Mouse (Mus musculus) ovary, postnatal 36 days (tissue): ENCODE measurements around the gene Orai3.
"Not testable (repeated sequence)": the region's sequence is repeated elsewhere in the genome, so short reads cannot be mapped to it uniquely, and the experiment has no call there.

Experiments used
- DNase-seq: peaks from one replicate; pipeline ENCODE4 v3.0.0; 2022; ENCODE audit warnings: low spot score, mixed read lengths

Orai3 gene

DNA sequence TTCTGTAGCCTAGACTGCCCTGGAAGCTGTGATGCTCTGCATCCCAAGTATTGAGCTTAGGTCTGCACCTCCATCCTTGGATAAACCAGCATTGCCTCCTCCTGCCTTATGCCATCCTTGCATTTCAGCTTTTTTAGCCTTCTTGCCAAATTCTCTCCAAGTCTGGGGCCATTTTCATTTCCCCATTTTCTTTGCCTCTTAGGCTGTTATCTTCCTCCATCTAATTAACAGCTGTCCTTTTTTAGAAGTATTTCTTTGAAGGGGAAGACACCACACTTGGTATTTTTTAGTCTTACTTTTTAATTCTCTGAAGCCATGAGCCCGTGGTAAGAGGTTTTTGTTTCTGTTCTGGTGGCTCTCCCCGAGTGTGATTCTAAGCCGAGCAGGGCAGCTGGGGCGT is 6.0 kb upstream of the Orai3 start:
- no peak for DNase-seq

DNA sequence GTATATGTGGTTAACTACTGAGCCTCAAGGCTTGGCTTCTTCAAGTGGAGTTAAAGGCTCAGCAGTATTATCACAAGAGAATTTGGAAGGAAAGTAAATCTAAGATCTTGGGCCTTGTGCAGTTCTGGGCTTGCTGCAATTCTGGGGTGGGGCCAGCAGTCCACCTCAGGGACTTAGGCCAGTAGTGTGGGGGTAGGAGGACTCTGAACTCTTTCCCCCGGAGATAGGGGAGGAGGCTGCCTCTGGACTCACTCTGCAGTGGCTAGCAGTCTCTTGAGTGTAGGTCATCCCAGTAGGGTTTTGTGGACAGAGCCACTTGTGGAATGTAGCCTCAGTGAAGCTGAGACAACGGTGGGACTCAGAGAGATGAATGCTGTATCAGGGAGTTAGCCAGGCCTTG is 3.9 kb upstream of the Orai3 start:
- DNase-seq, result no peak

DNA sequence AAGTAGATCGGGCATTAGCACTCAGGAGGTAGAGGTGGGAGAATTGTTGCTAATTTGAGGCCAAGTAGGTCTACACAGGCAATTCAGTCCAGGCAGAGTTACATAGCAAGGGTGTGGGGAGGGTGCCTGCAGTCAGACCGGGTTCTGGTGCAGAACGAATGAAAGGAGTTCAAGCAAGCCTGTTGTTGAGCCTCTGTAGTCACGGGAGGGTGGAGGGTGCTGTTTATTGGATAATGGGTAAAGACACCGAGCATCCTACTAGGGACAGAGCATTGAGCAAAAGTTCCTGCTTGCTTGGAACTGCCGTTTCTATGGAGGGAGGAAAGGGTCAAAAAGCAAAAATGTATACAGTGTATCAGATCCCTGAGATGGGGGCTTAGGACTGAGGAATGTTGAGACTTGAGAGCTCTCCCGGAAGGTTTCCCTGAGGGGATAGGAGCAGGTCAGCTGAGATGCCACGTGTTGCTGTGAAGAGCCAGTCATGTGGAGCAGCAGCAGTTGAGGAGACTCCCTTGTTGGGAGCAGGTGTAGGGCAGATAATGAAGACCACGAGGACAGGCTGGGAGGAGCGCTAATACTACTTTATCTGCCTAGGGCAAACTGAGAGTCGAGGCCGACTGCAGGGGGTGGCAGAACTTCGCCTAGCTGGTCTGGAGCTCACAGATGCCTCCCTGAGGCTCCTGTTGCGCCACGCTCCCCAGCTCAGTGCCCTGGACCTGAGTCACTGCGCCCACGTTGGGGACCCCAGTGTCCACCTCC is 2.6 kb upstream of the Orai3 start:
- no peak for DNase-seq

DNA sequence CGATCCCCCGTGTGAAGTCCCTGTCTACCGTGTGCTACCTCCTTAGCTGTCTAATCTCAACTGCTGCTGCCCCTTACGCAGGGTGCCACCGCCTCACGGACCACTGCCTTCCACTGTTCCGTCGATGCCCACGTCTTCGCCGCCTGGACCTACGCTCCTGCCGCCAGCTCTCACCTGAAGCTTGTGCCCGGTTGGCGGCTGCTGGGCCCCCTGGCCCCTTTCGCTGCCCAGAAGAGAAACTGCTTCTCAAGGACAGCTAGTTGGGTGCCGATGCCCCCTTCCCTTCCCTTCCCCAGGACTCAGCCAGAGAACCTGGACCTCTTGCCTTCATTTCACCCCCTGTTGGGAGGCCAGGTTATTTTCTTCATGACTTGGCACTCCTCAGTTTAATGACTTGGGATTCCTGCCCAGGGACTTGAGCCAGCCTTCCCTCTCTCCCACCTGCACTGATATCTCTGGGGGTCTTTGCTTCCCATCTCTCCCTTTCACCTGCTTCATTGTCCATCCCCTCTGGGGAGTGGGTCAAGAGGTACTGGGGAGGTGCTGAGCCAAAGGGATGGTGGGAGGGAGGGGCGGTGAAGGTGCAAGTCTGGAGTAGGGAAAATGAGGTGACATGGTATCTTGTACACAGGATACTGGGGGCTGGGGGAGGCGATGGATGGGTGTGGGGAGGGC is 1.8 kb upstream of the Orai3 start:
- DNase-seq, result no peak

DNA sequence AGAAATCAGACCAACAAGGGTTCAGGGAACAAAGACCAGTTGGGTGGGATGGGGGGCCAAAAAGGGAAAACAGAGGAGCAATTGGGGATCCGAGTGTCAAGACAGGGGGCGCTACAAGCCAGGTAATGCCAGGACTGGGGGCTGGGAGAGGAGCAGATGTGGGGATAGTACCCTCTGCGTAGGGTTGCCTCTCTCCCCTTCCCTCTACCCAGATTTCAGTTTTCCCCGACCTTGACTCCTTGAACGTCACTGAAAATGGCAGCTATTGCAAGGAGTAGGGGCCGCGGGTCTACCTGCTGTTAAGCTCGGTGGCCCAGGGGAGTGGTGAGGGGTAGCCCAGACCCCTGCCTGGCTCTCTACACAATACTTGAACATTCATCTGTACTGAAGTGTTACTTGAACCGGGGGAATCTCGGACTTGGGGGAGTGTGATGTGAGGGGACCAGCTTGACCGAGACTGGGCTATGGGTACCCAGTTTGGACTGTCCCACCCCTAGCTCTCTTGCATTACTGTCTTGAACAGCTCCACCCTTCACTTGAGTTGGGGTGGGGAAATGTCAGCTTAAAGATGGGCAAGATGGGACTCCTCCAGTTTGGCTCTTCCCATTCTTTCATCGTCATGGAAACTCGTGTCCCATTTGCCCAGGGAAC is 1.1 kb upstream of the Orai3 start:
- DNase-seq, result no peak

DNA sequence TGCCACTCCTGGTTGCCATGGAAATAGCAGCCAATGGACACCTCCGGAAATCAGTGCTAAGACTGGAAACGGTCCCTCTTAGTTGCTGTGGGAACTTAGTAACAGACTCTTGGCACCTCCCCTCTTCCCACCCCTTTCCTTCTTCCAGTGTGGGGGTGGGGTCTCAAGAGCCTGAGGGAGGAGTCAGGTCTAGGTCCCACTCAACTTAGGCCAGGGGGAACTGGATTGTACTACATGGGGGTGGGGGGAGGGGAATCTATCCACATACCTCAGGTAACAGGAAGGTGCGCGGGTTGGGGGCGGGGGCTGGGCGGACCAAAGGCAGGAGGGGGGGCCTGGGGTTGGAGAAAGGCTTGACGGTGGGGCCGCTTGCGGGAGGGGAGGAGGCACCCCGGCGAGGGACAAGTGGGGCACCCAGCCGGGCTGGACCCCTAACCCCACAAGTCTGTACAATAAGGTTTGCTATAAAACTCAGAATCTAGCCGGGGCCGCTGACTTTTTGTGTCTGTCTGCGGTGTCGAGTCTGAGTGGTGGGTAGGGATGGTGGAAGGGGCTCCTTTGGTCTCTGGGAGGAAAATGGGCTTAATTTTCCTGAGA is 520 bp upstream of the Orai3 start:
- peak; percentile 87 for DNase-seq

DNA sequence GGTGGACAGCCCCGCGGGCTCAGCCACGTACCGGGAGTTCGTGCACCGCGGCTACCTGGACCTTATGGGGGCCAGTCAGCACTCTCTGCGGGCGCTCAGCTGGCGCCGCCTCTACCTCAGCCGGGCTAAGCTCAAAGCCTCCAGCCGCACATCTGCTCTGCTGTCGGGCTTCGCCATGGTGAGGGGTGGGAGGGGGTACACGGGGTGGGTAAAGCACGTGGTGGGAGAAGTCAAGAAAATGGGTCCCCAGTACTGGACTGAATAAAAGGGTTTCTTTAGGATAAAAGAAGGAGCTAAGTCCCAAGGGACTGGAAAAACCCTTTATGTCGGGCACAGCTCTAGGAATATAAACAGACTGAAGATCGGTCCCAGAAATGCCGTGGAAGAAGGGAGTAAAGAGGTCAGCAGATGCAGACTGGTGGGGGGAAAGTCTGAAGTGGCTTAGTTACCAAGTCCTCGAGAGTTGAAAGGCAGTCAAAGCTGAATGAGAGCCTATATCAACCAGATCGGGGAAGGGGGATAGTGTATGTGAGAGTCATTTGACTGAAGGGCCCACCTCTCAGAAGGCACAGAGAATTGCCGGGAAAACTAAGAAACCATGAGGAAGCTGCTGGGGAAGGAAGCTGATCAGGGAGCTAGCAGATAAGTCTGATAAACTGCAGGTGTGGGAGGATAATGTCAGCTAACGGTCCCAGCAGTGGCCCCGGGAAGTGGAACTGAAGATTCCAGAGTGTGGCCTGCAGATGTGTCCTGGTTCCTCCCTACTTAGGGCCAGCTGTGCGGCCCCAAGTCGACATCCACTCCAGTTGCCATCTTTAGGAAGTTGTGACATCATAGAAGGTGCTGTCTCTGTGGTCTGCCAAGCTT is 657 bp downstream of the Orai3 start:
- DNase-seq, result no peak

DNA sequence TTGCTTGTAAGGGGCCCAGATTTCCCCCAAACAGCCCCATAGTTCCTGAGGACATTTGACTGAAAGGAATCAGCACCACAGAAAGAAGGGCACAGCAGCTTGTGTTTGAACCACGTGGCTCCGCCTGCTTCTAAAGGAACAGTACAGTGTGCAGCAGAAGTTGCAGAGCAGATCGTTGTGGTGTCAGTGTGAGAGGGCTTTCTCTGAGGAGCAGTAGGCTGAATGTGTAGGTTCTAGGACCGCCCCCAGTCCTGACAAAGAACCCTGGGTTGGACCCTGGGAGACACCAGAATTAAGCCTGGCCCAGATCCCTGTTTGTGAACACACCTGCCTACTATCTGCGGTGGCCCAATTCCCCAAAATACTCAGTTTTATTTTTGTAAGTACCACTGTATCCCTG is 1.6 kb downstream of the Orai3 start:
- DNase-seq, result no peak

DNA sequence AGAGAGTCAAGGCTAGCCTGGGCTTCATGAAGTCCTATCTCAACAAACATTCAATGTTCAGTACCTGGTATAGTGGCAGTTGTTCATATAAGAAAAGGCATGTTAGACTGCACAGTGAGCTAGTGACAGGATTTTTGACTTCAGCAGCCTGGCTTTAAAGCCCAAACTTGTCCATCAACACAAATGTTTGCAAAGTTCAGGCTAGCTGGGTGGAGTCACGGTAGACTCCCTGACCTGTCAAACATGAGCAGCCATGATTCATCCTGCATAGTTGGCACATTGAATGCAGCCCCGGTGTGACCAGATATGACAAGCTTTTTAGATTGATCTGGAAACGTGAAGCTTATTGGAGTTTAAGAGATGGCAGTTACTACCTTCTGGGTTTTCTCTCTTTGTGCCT is 2.5 kb downstream of the Orai3 start:
- DNase-seq, result no peak

DNA sequence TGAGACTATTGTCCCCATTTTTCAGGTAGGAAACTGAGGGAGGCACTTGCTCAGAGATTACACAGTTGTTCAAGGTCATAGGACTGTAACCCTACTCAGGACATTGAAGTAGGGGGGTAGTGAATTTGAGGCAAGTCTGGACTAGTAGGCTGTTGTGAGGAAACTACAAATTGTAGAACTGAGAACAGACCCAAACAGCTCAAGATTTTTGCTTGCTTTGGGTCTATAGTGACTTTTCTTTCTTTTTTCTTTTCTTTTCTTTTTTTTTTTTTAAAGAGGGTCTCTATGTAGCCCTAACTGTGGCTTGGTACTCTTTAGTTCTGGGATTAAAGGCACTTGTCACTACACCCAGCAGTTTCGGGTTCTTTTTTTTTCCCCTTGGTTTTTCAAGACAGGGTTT is 2.9 kb downstream of the Orai3 start:
- no peak for DNase-seq

DNA sequence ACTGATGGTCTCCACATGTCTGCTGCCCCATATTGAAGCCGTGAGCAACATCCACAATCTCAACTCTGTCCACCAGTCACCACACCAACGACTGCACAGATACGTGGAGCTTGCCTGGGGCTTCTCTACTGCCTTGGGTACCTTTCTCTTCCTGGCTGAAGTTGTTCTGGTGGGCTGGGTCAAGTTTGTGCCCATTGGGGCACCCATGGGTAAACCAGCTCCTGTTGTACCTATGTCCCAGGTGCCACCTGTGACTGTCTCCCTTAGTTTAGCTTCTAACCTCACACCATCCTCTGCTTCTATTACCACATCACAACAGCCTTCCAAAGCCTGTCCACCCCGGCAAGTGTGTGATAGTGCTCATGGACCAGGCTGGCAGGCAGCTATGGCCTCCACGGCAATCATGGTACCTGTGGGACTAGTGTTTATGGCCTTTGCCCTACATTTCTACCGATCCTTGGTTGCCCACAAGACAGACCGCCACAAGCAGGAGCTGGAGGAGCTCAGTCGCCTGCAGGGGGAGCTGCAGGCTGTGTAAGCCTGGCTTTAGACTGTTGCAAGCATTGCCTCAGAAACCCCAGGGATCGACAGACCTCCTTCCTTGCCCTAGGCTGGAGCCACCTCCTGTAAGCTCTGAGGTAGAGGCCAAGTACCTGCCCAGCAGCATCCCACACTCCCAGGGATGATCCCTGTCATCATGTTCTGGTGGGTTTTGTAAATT is 4.2 kb downstream of the Orai3 start:
- peak; percentile 73 for DNase-seq

DNA sequence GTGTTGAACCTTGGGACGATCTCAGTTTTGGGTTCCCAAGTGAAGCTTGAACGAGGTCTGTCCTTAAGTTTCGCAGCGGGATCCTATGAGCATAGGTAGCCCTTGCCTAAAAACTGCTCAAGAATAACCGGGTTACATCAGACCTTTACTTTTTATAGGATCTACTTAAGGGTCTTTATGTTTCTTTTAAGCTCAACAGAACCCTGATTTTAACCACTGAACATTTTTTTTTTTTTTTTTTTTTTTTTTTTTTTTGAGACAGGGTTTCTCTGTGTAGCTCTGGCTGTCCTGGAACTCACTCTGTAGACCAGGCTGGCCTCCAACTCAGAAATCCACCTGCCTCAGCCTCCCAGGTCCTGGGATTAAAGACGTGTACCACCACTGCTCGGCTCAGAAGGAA is 6.2 kb downstream of the Orai3 start:
- not testable (repeated sequence) for DNase-seq

DNA sequence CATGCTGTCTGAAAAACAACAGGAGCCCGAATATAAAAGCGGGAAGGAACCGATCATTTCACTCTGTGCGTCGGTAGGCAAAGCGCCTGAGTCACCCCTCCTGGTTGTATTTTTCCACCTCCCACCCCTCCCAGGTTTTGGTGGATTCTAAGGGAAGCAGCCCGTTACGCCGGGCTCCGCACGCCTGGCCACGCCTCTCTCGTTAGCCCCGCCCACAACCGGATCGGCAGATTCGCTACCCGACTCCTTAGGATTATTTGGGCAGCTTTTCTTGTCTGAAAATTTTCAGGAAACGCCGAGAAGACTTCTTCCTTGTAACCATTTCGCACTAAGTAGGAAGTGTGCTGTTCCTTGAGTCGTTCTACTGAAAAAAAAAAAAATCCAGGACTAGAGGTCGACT is 6.8 kb downstream of the Orai3 start, which contains the start of gene Setd1a:
Gene Setd1a, plus strand, starts transcription at position 245 of the 400 bp plus-strand sequence.
- DNase-seq, result peak; percentile 86

DNA sequence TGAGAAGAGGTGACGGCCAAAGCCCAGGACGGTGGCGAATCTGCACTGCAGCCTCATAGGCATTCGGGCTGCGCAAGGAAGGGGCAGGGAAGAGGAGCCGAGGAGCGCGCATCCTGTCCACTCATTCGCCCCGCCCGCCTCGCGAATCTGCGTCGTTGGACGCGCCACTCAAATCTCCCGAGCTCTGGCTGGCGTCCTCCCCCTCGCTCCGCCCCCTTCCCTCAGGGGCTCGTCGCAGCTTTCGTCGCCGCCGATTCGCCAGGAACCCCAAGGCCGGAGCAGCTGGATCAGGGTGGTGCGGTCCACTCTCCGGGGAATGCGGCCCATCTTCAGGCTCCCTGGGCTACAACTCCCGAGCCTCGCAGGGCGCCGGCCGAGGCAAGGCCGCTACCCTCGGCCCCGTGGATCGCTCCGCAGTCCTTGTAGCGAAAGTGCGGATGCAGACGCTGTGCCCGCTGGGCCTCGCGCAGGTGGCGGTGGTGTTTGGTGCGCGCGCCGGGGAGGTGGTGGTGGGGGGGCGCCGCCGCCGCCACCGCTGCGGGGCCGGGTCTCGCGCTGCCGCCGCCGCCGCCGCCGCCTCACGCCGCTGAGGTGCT is 7.4 kb downstream of the Orai3 start:
- DNase-seq, result peak; percentile 96

DNA sequence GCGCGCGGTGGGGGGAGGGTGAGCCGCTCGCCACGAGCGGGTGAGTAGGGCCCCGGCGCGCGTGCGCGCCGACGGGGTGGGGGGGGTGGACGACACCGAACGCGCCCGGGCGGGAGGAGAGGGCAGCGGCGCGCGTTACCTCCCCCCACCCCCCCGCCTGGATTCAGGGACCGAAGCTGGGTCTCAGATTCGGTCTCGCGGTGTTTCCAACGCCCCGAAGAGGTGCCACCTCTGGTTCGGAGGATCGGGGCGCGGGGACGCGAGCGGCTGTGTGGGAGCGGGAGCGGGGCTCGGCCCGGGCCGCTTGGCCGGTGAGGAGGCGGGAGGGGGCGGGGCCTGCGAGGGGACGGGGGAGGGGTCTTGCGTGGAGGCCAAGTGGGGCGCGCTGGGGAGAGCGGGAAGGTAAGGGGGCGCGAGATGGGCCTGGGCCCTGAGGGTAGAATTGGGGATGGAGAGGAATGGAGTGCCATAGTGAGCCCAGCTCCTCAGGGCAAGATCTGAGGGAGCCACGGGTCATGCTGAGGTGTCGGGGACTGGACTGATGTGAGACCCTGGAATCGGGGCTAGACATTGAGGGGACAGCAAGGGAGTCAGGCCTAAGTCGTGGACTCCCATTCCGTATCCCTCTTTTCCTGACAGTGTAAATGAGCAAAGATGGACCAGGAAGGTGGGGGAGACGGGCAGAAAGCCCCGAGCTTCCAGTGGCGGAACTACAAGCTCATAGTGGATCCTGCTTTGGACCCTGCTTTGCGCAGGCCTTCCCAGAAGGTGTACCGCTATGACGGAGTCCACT is 8.1 kb downstream of the Orai3 start:
- peak; percentile 72 for DNase-seq

DNA sequence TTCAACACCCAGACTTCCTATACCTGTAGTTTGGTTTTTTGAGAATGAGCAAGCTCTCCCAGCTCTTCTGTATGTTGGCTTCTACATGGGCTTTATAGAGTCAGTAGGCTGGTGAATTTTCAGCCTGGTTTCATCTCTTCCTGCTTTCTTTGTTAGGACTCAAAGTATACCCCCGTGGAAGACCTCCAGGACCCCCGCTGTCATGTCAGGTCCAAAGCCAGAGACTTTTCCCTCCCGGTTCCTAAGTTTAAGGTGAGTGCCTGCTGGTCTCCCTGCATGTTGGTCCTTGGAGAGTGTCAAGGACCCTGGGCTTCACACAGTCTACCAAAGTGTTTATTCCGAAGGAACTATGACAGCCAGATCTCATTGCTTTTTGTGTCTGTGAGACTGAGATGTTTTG is 8.7 kb downstream of the Orai3 start:
- no peak for DNase-seq

DNA sequence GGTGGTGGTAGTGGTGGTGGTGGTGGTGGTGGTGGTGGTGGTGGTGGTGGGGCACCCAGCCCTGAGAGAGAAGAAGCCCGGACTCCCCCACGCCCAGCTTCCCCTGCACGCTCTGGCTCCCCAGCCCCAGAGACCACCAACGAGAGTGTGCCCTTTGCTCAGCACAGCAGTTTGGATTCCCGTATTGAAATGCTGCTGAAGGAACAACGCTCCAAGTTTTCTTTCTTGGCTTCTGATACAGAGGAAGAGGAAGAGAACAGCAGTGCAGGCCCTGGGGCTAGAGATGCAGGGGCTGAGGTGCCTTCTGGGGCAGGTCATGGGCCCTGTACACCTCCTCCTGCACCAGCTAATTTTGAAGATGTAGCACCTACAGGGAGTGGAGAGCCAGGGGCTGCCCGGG is 15.7 kb downstream of the Orai3 start, which contains the start of gene Gm49388:
Gene Gm49388, plus strand, starts transcription at position 301 of the 400 bp plus-strand sequence.
- no peak for DNase-seq

DNA sequence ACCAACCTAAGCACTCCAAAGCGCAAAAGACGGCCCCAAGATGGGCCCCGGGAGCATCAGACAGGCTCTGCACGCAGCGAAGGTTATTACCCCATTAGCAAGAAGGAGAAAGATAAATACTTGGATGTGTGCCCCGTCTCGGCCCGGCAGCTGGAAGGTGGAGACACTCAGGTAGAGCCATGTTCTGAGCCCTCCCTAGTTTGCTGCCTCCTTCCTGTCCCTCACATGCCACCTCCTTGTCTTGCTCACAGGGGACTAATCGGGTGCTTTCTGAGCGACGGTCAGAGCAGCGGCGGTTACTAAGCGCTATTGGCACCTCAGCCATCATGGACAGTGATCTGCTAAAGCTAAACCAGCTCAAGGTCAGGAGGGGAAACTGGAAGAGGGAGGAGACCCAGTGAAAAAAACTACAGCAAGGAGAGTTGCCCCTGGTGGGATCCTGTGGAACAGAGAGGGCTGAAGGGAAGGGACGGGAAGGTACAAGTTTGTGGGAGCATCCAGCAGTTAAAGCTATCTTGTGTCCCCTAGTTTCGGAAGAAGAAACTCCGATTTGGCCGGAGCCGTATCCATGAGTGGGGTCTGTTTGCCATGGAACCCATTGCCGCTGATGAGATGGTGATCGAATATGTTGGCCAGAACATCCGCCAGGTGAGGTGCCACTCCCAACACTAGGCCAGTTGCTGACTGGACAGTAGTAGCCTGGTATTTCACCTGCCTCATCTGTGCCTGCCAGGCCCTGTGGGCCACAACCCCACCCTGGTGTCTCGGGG is 27.6 kb downstream of the Orai3 start:
- no peak for DNase-seq

DNA sequence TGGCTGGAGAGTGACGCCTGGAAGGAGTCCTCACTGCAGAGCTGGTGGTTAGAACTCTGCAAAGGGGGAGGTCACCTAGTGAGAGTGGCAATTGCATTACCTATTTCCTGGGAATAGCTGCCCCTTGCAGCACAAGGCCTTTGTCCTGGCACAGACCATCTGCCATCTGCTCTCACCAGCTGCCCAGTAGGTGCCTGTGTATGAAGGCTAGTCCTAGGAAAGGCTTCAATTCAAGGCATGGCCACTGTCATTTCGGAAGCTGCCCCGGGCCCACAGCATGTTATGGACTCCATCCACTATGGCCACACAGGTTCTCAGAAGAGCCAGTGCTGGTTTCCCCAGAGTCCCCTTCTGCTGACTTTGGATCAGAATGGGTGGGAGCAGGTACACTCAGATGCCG is 29.0 kb downstream of the Orai3 start:
- DNase-seq, result no peak
